Mouse (Mus musculus): Measurements from ENCODE around the gene Slc30a2.

- no peak for TF ChIP-seq SRF (IDR thresholded peaks at IDR 0.05; ENCODE audit: control insufficient read depth, insufficient read length, low read depth)
- no peak for TF ChIP-seq USF1 (IDR thresholded peaks at IDR 0.05; ENCODE audit: low read depth)
- no peak for TF ChIP-seq REST (IDR thresholded peaks at IDR 0.05; ENCODE audit: insufficient read depth, insufficient read length)
- TF ChIP-seq POLR2A (IDR thresholded peaks at IDR 0.05; ENCODE audit: insufficient read length, low read depth) = no peak
- TF ChIP-seq POLR2AphosphoS2 (IDR thresholded peaks at IDR 0.05; ENCODE audit: insufficient read length, low read depth) = no peak
- no peak for TF ChIP-seq MYOD1 (IDR thresholded peaks at IDR 0.05; ENCODE audit: control insufficient read depth in 1 of 3, insufficient read length in 2 of 3, low read depth in 2 of 3)
- no peak for TF ChIP-seq E2F4 (IDR thresholded peaks at IDR 0.05; ENCODE audit: insufficient read depth)
Measured at GRCm38 (mm10) chr4:134397732-134398131, 54.8 kb downstream of the Slc30a2 start.

All from myocyte (in vitro differentiated cells).